Mouse (Mus musculus): ENCODE measurements around the gene Supt20.

DNA sequence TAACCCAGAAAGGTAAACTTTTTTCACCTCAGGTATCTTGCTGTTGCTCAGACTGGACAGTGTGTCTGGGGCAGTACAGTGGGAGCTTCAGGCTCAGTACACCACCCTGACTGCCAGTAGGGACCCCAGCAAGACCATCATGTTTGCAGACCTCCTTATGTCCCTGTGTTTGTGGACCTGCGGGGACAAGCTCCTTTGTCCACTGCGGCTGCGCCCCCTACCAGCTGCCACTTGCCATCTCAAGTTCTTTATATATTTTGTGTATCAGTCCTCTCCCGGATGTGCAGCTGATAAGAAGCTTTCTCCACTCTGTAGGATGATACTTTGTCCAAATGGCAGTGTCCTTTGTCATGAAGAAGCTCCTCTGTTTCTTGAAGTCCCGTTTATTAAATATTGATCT lies 30.2 kb upstream of the Supt20 start:
- TF ChIP-seq CTCF (IDR thresholded peaks at IDR 0.05; ENCODE audit: borderline replicate concordance, insufficient read depth, low read depth, low read length) (no peak), POLR2A (IDR thresholded peaks at IDR 0.05; ENCODE audit: borderline replicate concordance, insufficient read depth, low read length) (no peak)
